Comparison of ENCODE assay signal across 19 mouse cellular contexts in genomic region chr4:24430753-24431072, GRCm38 (mm10).
DNase-seq lines count a peak whose midpoint lies in the region; ATAC-seq lines count a peak whose summit lies in the region.
"Had no signal": no experiment of that assay in that cellular context is flagged by ENCODE, and none has a peak within 500 bp of the region (broad histone marks: within the 10 kb centered on the region; RNA-seq: fewer than 3 reads in every experiment).

No protein-coding gene starts in this region.

- peak overlapping the region; percentile 32 for H3K4me3 ChIP-seq in forebrain, embryonic 14.5 days (ENCODE audit: low read depth, low read length)
- peak overlapping the region; percentile 29 for H3K4me3 ChIP-seq in hindbrain, embryonic 14.5 days (replicated peaks; ENCODE audit: low read length)
- H3K4me3 ChIP-seq in midbrain, embryonic 14.5 days (replicated peaks; ENCODE audit: low read depth, low read length), result peak overlapping the region; percentile 34
- H3K4me3 ChIP-seq: heart, embryonic 12.5 days; limb, embryonic 12.5 days; liver, embryonic 13.5 days; lung, embryonic 15.5 days had no signal

- intact Hi-C loops in heart, postnatal 14 days (cut with DNase I), result no loop called here

- H3K4me1 ChIP-seq in forebrain, embryonic 14.5 days (ENCODE audit: control insufficient read depth, insufficient read depth, low read length), result peaks cover 6% of the 10 kb centered on the region; the same call in 1 of the 2 replicates
- peaks cover 12% of the 10 kb centered on the region for H3K4me1 ChIP-seq in hindbrain, embryonic 14.5 days (replicated peaks; ENCODE audit: control insufficient read depth, insufficient read depth, low read length)
- peaks cover 4% of the 10 kb centered on the region; the same call in 1 of the 2 replicates for H3K4me1 ChIP-seq in midbrain, embryonic 14.5 days (ENCODE audit: control insufficient read depth, insufficient read depth, low read length)
- H3K4me1 ChIP-seq: heart, embryonic 12.5 days; limb, embryonic 12.5 days; liver, embryonic 13.5 days; lung, embryonic 15.5 days had no signal

- H3K9me3 ChIP-seq in forebrain, embryonic 14.5 days (replicated peaks; ENCODE audit: control insufficient read depth, low read length), result no peaks in the 10 kb centered on the region
- no peaks in the 10 kb centered on the region for H3K9me3 ChIP-seq in hindbrain, embryonic 14.5 days (ENCODE audit: control insufficient read depth, low read length)
- no peaks in the 10 kb centered on the region for H3K9me3 ChIP-seq in midbrain, embryonic 14.5 days (ENCODE audit: control insufficient read depth, low read length)
- H3K9me3 ChIP-seq: heart, embryonic 12.5 days; limb, embryonic 12.5 days; liver, embryonic 13.5 days; lung, embryonic 15.5 days had no signal

- no peak for ATAC-seq in forebrain, embryonic 14.5 days
- no peak for ATAC-seq in hindbrain, embryonic 14.5 days (ENCODE audit: low FRiP score)
- peak; percentile 36; the same call in 1 of the 2 replicates for ATAC-seq in midbrain, embryonic 14.5 days (ENCODE audit: low FRiP score, low TSS enrichment)
- ATAC-seq in erythroblast, adult 5-6 weeks (replicated peaks; ENCODE audit: low FRiP score, poor library complexity, severe bottlenecking), result no peak
- ATAC-seq: intestine, embryonic 16.5 days had no signal

- DNase-seq in brain, adult 2 months (ENCODE audit: low read depth, low spot score), result peak; percentile 9
- DNase-seq in forebrain, embryonic 14.5 days (ENCODE audit: low spot score), result no peak
- DNase-seq in hindbrain, embryonic 14.5 days (ENCODE audit: low spot score), result no peak
- DNase-seq in midbrain, embryonic 14.5 days, result no peak
- DNase-seq in heart, postnatal 14 days, result no peak
- DNase-seq in lung, postnatal 10 days, result no peak
- DNase-seq in gastrocnemius, postnatal 10 days, result no peak
- DNase-seq: adrenal gland, postnatal 10 days; cerebellum, adult 9-10 months; heart, postnatal 36 days; liver, embryonic 13.5 days; thymus, adult 18-20 months had no signal

- H3K4me2 ChIP-seq in forebrain, embryonic 14.5 days (ENCODE audit: low read length), result peak overlapping the region; percentile 52
- peak overlapping the region; percentile 46 for H3K4me2 ChIP-seq in hindbrain, embryonic 14.5 days (replicated peaks)
- H3K4me2 ChIP-seq in midbrain, embryonic 14.5 days (ENCODE audit: low read length), result peak overlapping the region; percentile 50
- H3K4me2 ChIP-seq: heart, embryonic 12.5 days; limb, embryonic 12.5 days; liver, embryonic 13.5 days; lung, embryonic 15.5 days had no signal

- peak overlapping the region; percentile 74 for H3K27ac ChIP-seq in forebrain, embryonic 14.5 days (ENCODE audit: low read depth, low read length)
- peak overlapping the region; percentile 47 for H3K27ac ChIP-seq in hindbrain, embryonic 14.5 days
- peak overlapping the region; percentile 72 for H3K27ac ChIP-seq in midbrain, embryonic 14.5 days (replicated peaks; ENCODE audit: low read depth, low read length)
- H3K27ac ChIP-seq: kidney, postnatal 0 days; left cerebral cortex, adult 2 months; limb, embryonic 12.5 days; liver, embryonic 13.5 days; lung, embryonic 15.5 days had no signal

- H3K27me3 ChIP-seq in forebrain, embryonic 14.5 days (replicated peaks; ENCODE audit: control insufficient read depth, insufficient read depth, low read length), result no peaks in the 10 kb centered on the region
- H3K27me3 ChIP-seq in hindbrain, embryonic 14.5 days (ENCODE audit: control insufficient read depth, insufficient read depth, low read length), result no peaks in the 10 kb centered on the region
- H3K27me3 ChIP-seq in midbrain, embryonic 14.5 days (ENCODE audit: control insufficient read depth, insufficient read depth, low read length), result no peaks in the 10 kb centered on the region
- H3K27me3 ChIP-seq: heart, embryonic 12.5 days; limb, embryonic 12.5 days; liver, embryonic 13.5 days; lung, embryonic 15.5 days had no signal

- peak overlapping the region; percentile 52 for H3K9ac ChIP-seq in forebrain, embryonic 14.5 days (ENCODE audit: low read length)
- peak overlapping the region; percentile 55 for H3K9ac ChIP-seq in hindbrain, embryonic 14.5 days
- H3K9ac ChIP-seq in midbrain, embryonic 14.5 days (replicated peaks; ENCODE audit: low read length), result peak overlapping the region; percentile 54; the same call in 1 of the 2 replicates
- H3K9ac ChIP-seq: heart, embryonic 12.5 days; limb, embryonic 12.5 days; liver, embryonic 13.5 days; lung, embryonic 15.5 days had no signal

- H3K36me3 ChIP-seq in forebrain, embryonic 14.5 days (ENCODE audit: control insufficient read depth, insufficient read depth, low read length), result no peaks in the 10 kb centered on the region
- H3K36me3 ChIP-seq in hindbrain, embryonic 14.5 days (replicated peaks; ENCODE audit: control insufficient read depth, insufficient read depth), result no peaks in the 10 kb centered on the region
- no peaks in the 10 kb centered on the region for H3K36me3 ChIP-seq in midbrain, embryonic 14.5 days (ENCODE audit: control insufficient read depth, insufficient read depth, low read length)
- H3K36me3 ChIP-seq: heart, embryonic 12.5 days; limb, embryonic 12.5 days; liver, embryonic 13.5 days; lung, embryonic 15.5 days had no signal
